Mouse (Mus musculus) forebrain, embryonic 16.5 days (tissue): ENCODE measurements around the gene Nfkbie. TPM values are rescaled to one million over a fixed set of nuclear protein-coding genes. Genes with fewer than 3 reads are reported as not detected.
A peak's percentile ranks its signal among the peaks of the same experiment; 100 is the strongest.

Source experiments
- ATAC-seq: fragments of 200-750 bp; cut with Nextera tagmentation; 2 replicates; pipeline ENCODE4 v1.8.0; 2017; ENCODE audit warnings: mild to moderate bottlenecking, moderate library complexity
- H3K27ac ChIP-seq: fragments of 300-500 bp; sonication (generic); 2 replicates; pipeline ENCODE4 v1.5.1; 2014; ENCODE audit warnings: low read length, control low read depth
- H3K27me3 ChIP-seq: fragments of 300-500 bp; sonication (generic); replicated peaks from 2 replicates; pipeline ENCODE4 v1.6.1; 2014; ENCODE audit warnings: low read length; ENCODE audit not compliant: control insufficient read depth, insufficient read depth
- H3K36me3 ChIP-seq: fragments of 300-500 bp; sonication (generic); 2 replicates; pipeline ENCODE4 v1.6.1; 2014; ENCODE audit not compliant: control insufficient read depth, insufficient read depth
- H3K4me1 ChIP-seq: fragments of 300-500 bp; sonication (generic); replicated peaks from 2 replicates; pipeline ENCODE4 v1.6.1; 2014; ENCODE audit warnings: low read length; ENCODE audit not compliant: control insufficient read depth, insufficient read depth
- H3K4me2 ChIP-seq: fragments of 300-500 bp; sonication (generic); 2 replicates; pipeline ENCODE4 v1.6.1; 2014; ENCODE audit warnings: mild to moderate bottlenecking, low read length, control low read depth
- H3K4me3 ChIP-seq: fragments of 300-500 bp; sonication (generic); replicated peaks from 2 replicates; pipeline ENCODE4 v1.5.1; 2014; ENCODE audit warnings: mild to moderate bottlenecking, low read length, control low read depth
- H3K9ac ChIP-seq: fragments of 300-500 bp; sonication (generic); replicated peaks from 2 replicates; pipeline ENCODE4 v1.6.1; 2014; ENCODE audit warnings: low read depth, low read length, control low read depth
- H3K9me3 ChIP-seq: fragments of 300-500 bp; sonication (generic); 2 replicates; pipeline ENCODE4 v1.6.1; 2016; ENCODE audit warnings: low read length; ENCODE audit not compliant: control insufficient read depth
- WGBS: fragments of 180-500 bp; shearing (Covaris S2); extraction: QIAGEN DNeasy Blood & Tissue Kit; methylation state at CpG from one replicate; pipeline ENCODE4 v1.1.7; 2014; 5-methylcytosine and 5-hydroxymethylcytosine counted together
- polyA plus RNA-seq: library from polyadenylated mRNA; unstranded; fragments of >200 nt; fragmentation: Nextera tagmentation; extraction: Ambion mirVana; gene quantifications from 2 replicates; pipeline ENCODE4 v1.2.1, GENCODE M21; 2015

The Nfkbie gene
- polyA plus RNA-seq, 1 experiment from 2014 or later, result 3.9 TPM

DNA sequence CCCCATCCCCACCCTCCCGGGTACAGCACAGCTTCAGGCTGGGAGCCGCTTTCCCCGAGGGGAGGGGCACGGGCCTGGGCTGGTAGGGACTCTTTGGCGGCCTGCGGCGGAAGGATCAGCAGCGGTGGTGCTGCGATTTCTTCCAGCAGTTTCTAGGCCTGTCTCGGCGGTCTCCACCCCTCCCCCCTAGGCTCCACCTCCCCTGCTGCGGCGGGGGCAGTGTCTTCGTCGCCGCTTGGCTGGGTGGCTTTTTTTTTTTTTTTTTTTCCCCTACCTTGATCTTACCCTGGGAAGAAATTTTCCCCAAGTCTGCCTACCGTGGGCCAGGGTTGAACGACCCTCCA, 18.2 kb downstream of the Nfkbie start:
- under 1% methylated on average over 18 of the region's 18 CpGs for WGBS
- H3K4me2 ChIP-seq, result peak overlapping the region; percentile 77
- peaks cover 22% of the 10 kb centered on the region for H3K4me1 ChIP-seq
- ATAC-seq, result peak; percentile 56
- no peaks in the 10 kb centered on the region for H3K27me3 ChIP-seq
- peak overlapping the region; percentile 74 for H3K9ac ChIP-seq
- H3K27ac ChIP-seq, result peak overlapping the region; percentile 98
- no peaks in the 10 kb centered on the region for H3K9me3 ChIP-seq
- peak overlapping the region; percentile 100 for H3K4me3 ChIP-seq
- peaks cover 28% of the 10 kb centered on the region for H3K36me3 ChIP-seq

GRCm38 (mm10) chr17:45574129-45574761, 18.7 kb downstream of the Nfkbie start:
- peak overlapping the region; percentile 74 for H3K9ac ChIP-seq
- no peaks in the 10 kb centered on the region for H3K9me3 ChIP-seq
- H3K4me2 ChIP-seq, result peak overlapping the region; percentile 77
- ATAC-seq, result peak; percentile 79
- peak overlapping the region; percentile 100 for H3K4me3 ChIP-seq
- peaks cover 23% of the 10 kb centered on the region for H3K36me3 ChIP-seq
- peaks cover 22% of the 10 kb centered on the region for H3K4me1 ChIP-seq
- peak overlapping the region; percentile 98 for H3K27ac ChIP-seq
- H3K27me3 ChIP-seq, result no peaks in the 10 kb centered on the region
- WGBS, result 1% methylated on average over 17 of the region's 17 CpGs

DNA sequence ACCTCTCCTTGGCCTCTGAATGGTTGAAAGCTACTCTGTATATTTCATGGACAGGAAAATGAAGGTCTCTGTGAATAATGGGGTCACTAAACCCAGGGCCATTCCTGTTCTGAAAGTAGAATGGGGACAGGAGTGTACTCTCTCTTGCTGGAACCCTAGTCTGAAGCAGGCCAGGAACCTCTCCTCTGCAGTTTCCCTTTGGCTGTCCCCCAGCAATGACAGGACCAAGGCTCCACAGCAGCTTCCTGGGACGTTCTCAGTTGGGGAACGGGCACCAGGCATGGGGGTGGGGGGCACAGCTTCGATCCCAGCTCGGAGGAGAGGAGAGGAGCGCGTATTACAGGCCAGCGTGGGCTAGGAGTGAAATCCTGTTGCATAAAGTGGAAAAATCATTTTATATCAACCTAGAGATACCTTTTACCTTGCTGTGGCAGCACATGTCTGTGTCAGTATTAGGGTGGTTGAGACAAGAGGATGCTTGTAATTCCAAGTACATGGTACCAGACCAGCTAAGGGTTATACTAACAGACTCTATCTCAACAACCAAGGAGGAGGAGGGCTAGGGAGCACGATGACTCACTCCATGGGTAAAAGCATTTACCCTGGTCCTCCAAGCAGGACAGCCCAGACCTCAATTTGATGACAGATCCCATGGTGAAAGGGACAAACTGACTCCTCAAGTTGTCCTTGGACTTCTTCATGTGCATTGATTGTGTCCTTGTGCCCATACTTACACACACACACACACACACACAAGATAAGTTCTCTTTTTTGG, 19.8 kb downstream of the Nfkbie start:
- Histone ChIP-seq H3K4me2 (no peak overlapping the region), H3K27me3 (no peaks in the 10 kb centered on the region), H3K27ac (peak overlapping the region; percentile 98), H3K9ac (no peak overlapping the region), H3K9me3 (no peaks in the 10 kb centered on the region), H3K36me3 (peaks cover 12% of the 10 kb centered on the region), H3K4me1 (peaks cover 22% of the 10 kb centered on the region), H3K4me3 (no peak overlapping the region)
- WGBS, result 87% methylated on average over 8 of the region's 8 CpGs
- ATAC-seq, result no peak

- WGBS, result 51% methylated on average over 5 of the region's 5 CpGs
- no peak overlapping the region for H3K9ac ChIP-seq
- no peaks in the 10 kb centered on the region for H3K36me3 ChIP-seq
- H3K4me2 ChIP-seq, result no peak overlapping the region
- H3K27ac ChIP-seq, result no peak overlapping the region
- no peaks in the 10 kb centered on the region for H3K27me3 ChIP-seq
- no peak overlapping the region for H3K4me3 ChIP-seq
- ATAC-seq, result no peak
- peaks cover 11% of the 10 kb centered on the region for H3K4me1 ChIP-seq
- H3K9me3 ChIP-seq, result no peaks in the 10 kb centered on the region
These were observed 22.7 kb downstream of the Nfkbie start for GRCm38 (mm10) chr17:45578242-45578641.

DNA sequence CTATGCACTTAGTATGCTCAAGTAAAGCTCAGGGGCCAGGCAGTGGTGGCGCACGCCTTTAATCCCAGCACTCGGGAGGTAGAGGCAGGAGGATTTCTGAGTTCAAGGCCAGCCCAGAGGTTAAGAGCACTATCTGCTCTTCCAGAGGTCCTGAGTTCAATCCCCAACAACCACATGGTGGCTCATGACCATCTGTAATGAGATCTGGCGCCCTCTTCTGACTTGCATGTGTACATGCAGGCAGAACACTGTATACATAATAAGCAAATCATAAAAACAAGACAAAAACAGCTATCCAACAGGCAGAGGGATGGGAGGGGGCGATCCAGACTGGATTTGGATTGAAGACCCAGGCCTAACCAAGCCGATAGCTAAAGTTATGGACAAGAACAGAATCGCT, 23.3 kb downstream of the Nfkbie start:
- no peak for ATAC-seq
- H3K27me3 ChIP-seq, result no peaks in the 10 kb centered on the region
- no peaks in the 10 kb centered on the region for H3K36me3 ChIP-seq
- H3K27ac ChIP-seq, result no peak overlapping the region
- no peaks in the 10 kb centered on the region for H3K9me3 ChIP-seq
- no peak overlapping the region for H3K4me3 ChIP-seq
- peaks cover 11% of the 10 kb centered on the region for H3K4me1 ChIP-seq
- H3K9ac ChIP-seq, result no peak overlapping the region
- WGBS, result 74% methylated on average over 7 of the region's 7 CpGs
- H3K4me2 ChIP-seq, result no peak overlapping the region

DNA sequence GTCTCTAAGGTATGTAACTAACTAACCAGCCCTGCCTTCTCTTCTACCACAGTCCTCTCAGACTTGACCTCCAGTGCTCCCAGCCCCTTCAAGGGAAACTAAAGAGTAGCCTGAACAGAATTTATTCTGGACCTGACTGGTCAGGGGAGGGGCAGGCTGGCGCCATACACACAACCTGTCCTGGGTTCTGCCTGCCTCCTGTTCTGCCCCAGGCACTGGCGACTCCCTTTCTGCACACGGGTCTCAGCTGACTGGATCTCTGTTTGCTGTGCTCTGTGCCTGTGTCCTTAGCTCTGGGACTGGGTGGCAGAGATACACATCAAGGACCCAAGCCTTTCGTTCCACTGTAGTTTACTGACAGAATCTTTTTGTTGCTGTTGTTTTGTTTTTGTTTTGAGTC, 24.1 kb downstream of the Nfkbie start:
- peaks cover 10% of the 10 kb centered on the region for H3K4me1 ChIP-seq
- no peak overlapping the region for H3K9ac ChIP-seq
- no peaks in the 10 kb centered on the region for H3K36me3 ChIP-seq
- no peaks in the 10 kb centered on the region for H3K27me3 ChIP-seq
- no peak overlapping the region for H3K4me2 ChIP-seq
- no peak overlapping the region for H3K4me3 ChIP-seq
- H3K27ac ChIP-seq, result no peak overlapping the region
- ATAC-seq, result no peak
- 89% methylated on average over 4 of the region's 4 CpGs for WGBS
- H3K9me3 ChIP-seq, result no peaks in the 10 kb centered on the region

DNA sequence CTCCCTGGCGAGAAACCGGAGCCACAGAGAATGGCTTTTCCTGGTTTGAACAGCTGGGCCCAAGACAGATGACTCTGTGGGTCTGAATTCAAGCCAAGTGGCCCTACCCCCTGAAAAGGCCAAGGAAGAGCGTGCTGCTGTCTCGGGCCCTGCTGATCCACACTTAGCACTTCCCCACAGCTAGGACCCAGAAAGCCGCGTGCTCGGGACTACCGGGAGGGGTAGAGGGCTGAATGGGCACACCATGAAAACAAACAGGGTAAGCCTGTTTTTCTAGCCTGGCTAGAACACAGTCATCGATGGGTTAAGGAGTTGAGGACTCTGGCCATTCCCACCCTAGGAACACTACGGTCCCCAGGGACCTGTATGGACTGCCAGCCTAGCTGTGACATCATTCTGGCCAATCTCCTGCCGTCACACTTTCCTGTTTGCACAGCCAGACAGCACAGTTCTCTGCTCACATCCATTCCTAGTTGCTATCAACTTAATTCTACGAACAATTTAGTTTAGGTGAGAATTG, 25.5 kb downstream of the Nfkbie start:
- Histone ChIP-seq H3K27me3 (no peaks in the 10 kb centered on the region), H3K36me3 (no peaks in the 10 kb centered on the region), H3K9me3 (no peaks in the 10 kb centered on the region), H3K4me3 (no peak overlapping the region), H3K27ac (no peak overlapping the region), H3K4me1 (peaks cover 7% of the 10 kb centered on the region), H3K4me2 (no peak overlapping the region), H3K9ac (no peak overlapping the region)
- ATAC-seq, result no peak
- 53% methylated on average over 12 of the region's 12 CpGs for WGBS

DNA sequence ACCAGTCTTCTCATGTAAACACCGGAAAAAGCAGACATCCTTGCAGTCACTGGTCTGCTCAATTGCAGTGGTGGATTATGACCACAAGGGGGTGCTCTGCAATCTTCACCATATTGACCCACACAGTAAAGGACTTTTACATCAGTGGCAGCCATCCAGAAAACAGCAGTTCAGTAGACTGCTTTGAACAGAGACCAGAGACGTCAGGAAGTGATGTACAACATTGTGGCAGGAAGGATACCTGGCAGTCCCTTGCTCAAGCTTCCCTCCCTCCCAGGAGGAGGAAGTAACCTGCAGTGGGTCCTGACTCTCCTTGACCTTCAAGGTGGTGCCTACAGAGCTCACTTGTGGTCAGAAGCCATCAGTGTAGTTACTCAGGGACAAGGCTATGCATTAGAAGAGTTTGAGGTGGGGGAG, 26.1 kb downstream of the Nfkbie start:
- Histone ChIP-seq H3K27me3 (no peaks in the 10 kb centered on the region), H3K9me3 (no peaks in the 10 kb centered on the region), H3K36me3 (peaks cover 3% of the 10 kb centered on the region; the same call in 1 of the 2 replicates), H3K4me3 (no peak overlapping the region), H3K27ac (no peak overlapping the region), H3K9ac (no peak overlapping the region), H3K4me2 (no peak overlapping the region), H3K4me1 (peaks cover 7% of the 10 kb centered on the region)
- 8% methylated on average over 2 of the region's 2 CpGs for WGBS
- ATAC-seq, result no peak

GRCm38 (mm10) chr17:45582188-45582587, 26.7 kb downstream of the Nfkbie start:
- no peak overlapping the region for H3K4me3 ChIP-seq
- no peaks in the 10 kb centered on the region for H3K9me3 ChIP-seq
- WGBS, result 91% methylated on average over 6 of the region's 6 CpGs
- H3K36me3 ChIP-seq, result peaks cover 7% of the 10 kb centered on the region; the same call in 1 of the 2 replicates
- H3K27me3 ChIP-seq, result no peaks in the 10 kb centered on the region
- H3K9ac ChIP-seq, result no peak overlapping the region
- H3K4me1 ChIP-seq, result peaks cover 7% of the 10 kb centered on the region
- no peak overlapping the region for H3K4me2 ChIP-seq
- ATAC-seq, result no peak
- H3K27ac ChIP-seq, result no peak overlapping the region
